Mouse (Mus musculus) heart, adult 2 months (tissue): ENCODE results near the gene Arrb2. TPM values are rescaled to one million over a fixed set of nuclear protein-coding genes. Genes with fewer than 3 reads are reported as not detected.

Experiments used
- DNase-seq, 2 experiments: peaks; one replicate each; pipeline ENCODE4 v3.0.0; 2021
- H3K27ac ChIP-seq: fragments of 200-600 bp; 2 replicates; pipeline ENCODE4 v1.8.1; 2022
- H3K27me3 ChIP-seq: fragments of 200-500 bp; 2 replicates; pipeline ENCODE4 v1.6.1; 2012; ENCODE audit warnings: mild to moderate bottlenecking, low read length, inconsistent platforms, mixed read lengths; ENCODE audit not compliant: control insufficient read depth, insufficient read depth
- H3K36me3 ChIP-seq: fragments of 200-500 bp; 2 replicates; pipeline ENCODE4 v1.6.1; 2012; ENCODE audit warnings: low read length, inconsistent platforms; ENCODE audit not compliant: control insufficient read depth, insufficient read depth
- H3K4me1 ChIP-seq: fragments of 200-500 bp; 2 replicates; pipeline ENCODE4 v1.6.1; 2011; ENCODE audit warnings: low read length; ENCODE audit not compliant: control insufficient read depth, insufficient read depth
- H3K4me3 ChIP-seq: fragments of 200-600 bp; 2 replicates; pipeline ENCODE4 v1.8.1; 2022
- H3K79me2 ChIP-seq: fragments of 200-500 bp; replicated peaks from 2 replicates; pipeline ENCODE4 v1.6.1; 2012; ENCODE audit warnings: mild to moderate bottlenecking, inconsistent platforms, low read length, moderate library complexity, mixed read lengths; ENCODE audit not compliant: control insufficient read depth, insufficient read depth
- H3K9ac ChIP-seq: fragments of 200-500 bp; 2 replicates; pipeline ENCODE4 v1.6.1; 2012; ENCODE audit warnings: low read depth, mild to moderate bottlenecking, control low read depth, inconsistent platforms, low read length, mixed read lengths
- CTCF ChIP-seq: fragments of 200-600 bp; IDR thresholded peaks from 2 replicates; pipeline ENCODE4 v1.8.1; 2022; ENCODE audit warnings: antibody characterized with exemption, mild to moderate bottlenecking, moderate library complexity
- EP300 ChIP-seq: fragments of 200-500 bp; IDR thresholded peaks from 2 replicates; pipeline ENCODE4 v1.6.1; 2011; ENCODE audit warnings: low read depth, low read length, control low read depth; ENCODE audit not compliant: insufficient read depth
- POLR2A ChIP-seq: fragments of 200-500 bp; IDR thresholded peaks from 2 replicates; pipeline ENCODE4 v1.6.1; 2011; ENCODE audit warnings: mild to moderate bottlenecking, low read depth, low read length, control low read depth; ENCODE audit not compliant: insufficient read depth
- WGBS: fragments of 180-500 bp; shearing (Covaris S2); methylation state at CpG from one replicate; pipeline ENCODE4 v1.1.7; 2018; 5-methylcytosine and 5-hydroxymethylcytosine counted together
- intact Hi-C: fragments of 180-260 bp; cut with DNase I; formaldehyde crosslinking; loops from one replicate; pipeline ENCODE4 v1.15.1; 2025
- polyA plus RNA-seq: library from polyadenylated mRNA; depleted of rRNA; stranded (reverse); fragments of >200 nt; gene quantifications from 2 replicates; pipeline ENCODE4 v1.2.3, GENCODE M21; 2012
- total RNA-seq, 2 experiments: library from RNA; stranded (reverse); gene quantifications; 2 replicates each; pipeline ENCODE4 v1.2.3; 2021

Gene Arrb2
- total and polyA plus RNA-seq, 3 experiments, result 10.2 to 27.6 (median 10.8) TPM

GRCm38 (mm10) chr11:70431574-70431973 lies 861 bp upstream of the Arrb2 start:
- Histone ChIP-seq H3K79me2 (no peaks in the 10 kb centered on the region), H3K4me1 (peaks cover 3% of the 10 kb centered on the region; the same call in 1 of the 2 replicates), H3K27ac (peak overlapping the region; percentile 77), H3K36me3 (no peaks in the 10 kb centered on the region), H3K4me3 (no peak overlapping the region), H3K9ac (no peak overlapping the region), H3K27me3 (no peaks in the 10 kb centered on the region)
- WGBS, result 33% methylated on average over 5 of the region's 5 CpGs
- TF ChIP-seq POLR2A (no peak), CTCF (no peak), EP300 (no peak)
- no peak for DNase-seq
- intact Hi-C loops, result loop anchor here (5.0 kb wide), 2 partner anchors 191 to 326 kb away; no protein-coding TSS in a partner anchor

DNA sequence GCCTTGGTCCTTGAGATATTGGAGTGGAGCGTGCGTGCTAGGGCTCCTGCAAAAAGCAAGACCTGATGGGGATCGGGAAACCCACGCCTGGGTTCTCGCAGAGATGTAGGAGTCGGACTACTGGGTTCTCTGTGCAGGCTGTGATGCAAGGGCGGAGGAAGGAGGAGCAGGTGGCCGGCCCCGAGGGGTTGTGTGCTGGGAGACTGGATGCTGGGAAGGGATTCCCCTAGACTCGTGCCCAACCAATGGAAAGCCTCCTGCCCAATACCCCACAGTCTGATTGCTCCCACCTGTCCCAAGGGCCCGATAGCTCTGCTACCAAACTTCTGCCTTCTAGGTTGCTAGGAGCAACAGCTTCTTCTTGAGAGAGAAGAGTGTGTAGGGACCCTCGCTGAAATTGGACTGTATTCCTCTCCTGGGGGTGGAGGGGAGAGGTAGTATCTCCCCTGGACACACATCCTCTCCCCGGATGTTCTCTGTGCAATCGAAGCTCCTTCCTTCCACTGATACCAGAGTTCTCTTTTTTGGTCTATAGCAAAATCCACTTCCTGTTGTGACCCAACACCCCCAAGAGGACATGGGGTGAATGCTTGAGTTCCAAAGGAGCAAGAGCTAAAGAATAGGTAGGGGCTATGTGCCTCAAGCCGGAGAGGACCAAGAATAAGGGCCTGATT lies 597 bp downstream of the Arrb2 start:
- Histone ChIP-seq H3K79me2 (no peaks in the 10 kb centered on the region), H3K36me3 (no peaks in the 10 kb centered on the region), H3K4me3 (peak overlapping the region; percentile 85), H3K4me1 (peaks cover 3% of the 10 kb centered on the region; the same call in 1 of the 2 replicates), H3K27me3 (no peaks in the 10 kb centered on the region), H3K9ac (peak overlapping the region; percentile 74), H3K27ac (peak overlapping the region; percentile 77)
- intact Hi-C loops, result loop anchor here (1.0 to 5.0 kb wide), 3 partner anchors 73 to 324 kb away; no protein-coding TSS in a partner anchor
- 8% methylated on average over 15 of the region's 15 CpGs for WGBS
- DNase-seq, result no peak
- TF ChIP-seq CTCF, result no peak
- no peak for TF ChIP-seq POLR2A
- TF ChIP-seq EP300, result no peak

GRCm38 (mm10) chr11:70433569-70433943 lies 1.1 kb downstream of the Arrb2 start:
- Histone ChIP-seq H3K27ac (no peak overlapping the region), H3K36me3 (no peaks in the 10 kb centered on the region), H3K79me2 (no peaks in the 10 kb centered on the region), H3K4me3 (peak overlapping the region; percentile 85), H3K9ac (no peak overlapping the region), H3K27me3 (no peaks in the 10 kb centered on the region), H3K4me1 (peaks cover 3% of the 10 kb centered on the region; the same call in 1 of the 2 replicates)
- WGBS, result 46% methylated on average over 1 of the region's 1 CpGs
- TF ChIP-seq EP300 (no peak), POLR2A (no peak), CTCF (no peak)
- DNase-seq, result peak in 1 of 2 experiments; percentile 57
- intact Hi-C loops, result loop anchor here (5.0 kb wide), 2 partner anchors 189 to 324 kb away; no protein-coding TSS in a partner anchor

- no peak overlapping the region for H3K27ac ChIP-seq
- intact Hi-C loops, result loop anchor here (1.0 to 5.0 kb wide), 3 partner anchors 15 to 323 kb away; no protein-coding TSS in a partner anchor
- WGBS, result 95% methylated on average over 3 of the region's 3 CpGs
- DNase-seq, result no peak
- TF ChIP-seq EP300 (no peak), POLR2A (no peak), CTCF (no peak)
- H3K4me3 ChIP-seq, result no peak overlapping the region
- H3K36me3 ChIP-seq, result no peaks in the 10 kb centered on the region
- H3K9ac ChIP-seq, result no peak overlapping the region
- H3K27me3 ChIP-seq, result no peaks in the 10 kb centered on the region
- peaks cover 3% of the 10 kb centered on the region; the same call in 1 of the 2 replicates for H3K4me1 ChIP-seq
- H3K79me2 ChIP-seq, result no peaks in the 10 kb centered on the region
These were observed 1.5 kb downstream of the Arrb2 start for GRCm38 (mm10) chr11:70433951-70434350.

DNA sequence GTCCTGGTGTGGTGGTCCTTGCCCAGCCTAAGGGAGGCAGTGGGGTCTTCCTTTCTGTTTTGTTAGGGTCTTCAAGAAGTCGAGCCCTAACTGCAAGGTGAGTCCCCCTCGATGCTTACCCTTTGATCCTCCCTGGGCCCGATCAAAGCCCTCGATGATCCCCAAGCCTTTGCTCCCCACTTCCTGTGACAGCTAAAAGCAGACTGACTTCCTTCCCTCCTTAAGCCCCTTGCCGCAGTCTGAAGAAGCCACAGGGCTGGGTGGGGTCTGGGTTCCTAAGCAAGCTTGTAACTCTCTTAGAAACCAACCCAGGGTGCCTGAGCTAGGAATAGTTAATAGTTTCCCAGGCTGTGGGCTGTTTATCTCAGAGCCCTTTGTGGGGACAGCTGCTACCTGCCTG lies 3.0 kb downstream of the Arrb2 start:
- WGBS, result 55% methylated on average over 5 of the region's 5 CpGs
- no peak for DNase-seq
- Histone ChIP-seq H3K27me3 (no peaks in the 10 kb centered on the region), H3K27ac (no peak overlapping the region), H3K36me3 (no peaks in the 10 kb centered on the region), H3K79me2 (no peaks in the 10 kb centered on the region), H3K4me3 (no peak overlapping the region), H3K9ac (no peak overlapping the region), H3K4me1 (peaks cover 3% of the 10 kb centered on the region; the same call in 1 of the 2 replicates)
- no peak for TF ChIP-seq EP300
- no peak for TF ChIP-seq POLR2A
- no peak for TF ChIP-seq CTCF
- intact Hi-C loops, result no loop called here

DNA sequence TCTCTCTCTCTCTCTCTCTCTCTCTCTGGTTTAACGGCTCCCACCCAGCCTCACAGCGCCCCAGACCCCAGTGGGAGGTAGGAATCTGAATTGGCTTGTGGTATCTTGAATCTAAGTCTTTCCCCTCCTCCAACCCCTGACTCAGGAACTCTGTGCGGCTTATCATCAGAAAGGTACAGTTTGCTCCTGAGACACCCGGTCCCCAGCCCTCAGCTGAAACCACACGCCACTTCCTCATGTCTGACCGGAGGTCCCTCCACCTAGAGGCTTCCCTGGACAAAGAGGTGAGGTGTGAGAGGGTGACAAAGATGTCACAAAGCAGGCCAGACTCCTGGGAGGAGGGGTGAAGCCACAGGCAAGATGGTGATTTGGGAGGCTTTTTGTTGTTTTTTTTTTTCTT lies 5.0 kb downstream of the Arrb2 start:
- Histone ChIP-seq H3K4me3 (no peak overlapping the region), H3K79me2 (no peaks in the 10 kb centered on the region), H3K4me1 (peaks cover 3% of the 10 kb centered on the region; the same call in 1 of the 2 replicates), H3K27ac (no peak overlapping the region), H3K9ac (no peak overlapping the region), H3K27me3 (no peaks in the 10 kb centered on the region), H3K36me3 (no peaks in the 10 kb centered on the region)
- 76% methylated on average over 6 of the region's 6 CpGs for WGBS
- intact Hi-C loops, result no loop called here
- no peak for DNase-seq
- TF ChIP-seq EP300, result no peak
- no peak for TF ChIP-seq CTCF
- no peak for TF ChIP-seq POLR2A
